Mouse (Mus musculus): Measurements from ENCODE around the gene Ctps. TPM values are rescaled to one million over a fixed set of nuclear protein-coding genes. Genes with fewer than 3 reads are reported as not detected.
A peak's percentile ranks its signal among the peaks of the same experiment; 100 is the strongest.
"Not testable (repeated sequence)": the region's sequence is repeated elsewhere in the genome, so short reads cannot be mapped to it uniquely, and the experiment has no call there.

Ctps gene
- total and polyA plus RNA-seq, 2 experiments from 2014 or later, result 52.5 to 66.3 TPM

GRCm38 (mm10) chr4:120612304-120613080 is 42.4 kb upstream of the Ctps start:
- H3K27me3 ChIP-seq (ENCODE audit: insufficient read depth, low read length), result no peaks in the 10 kb centered on the region
- TF ChIP-seq CTCF (IDR thresholded peaks at IDR 0.05), result no peak
- H3K4me3 ChIP-seq (ENCODE audit: low read depth, low read length), result no peak overlapping the region
- no peaks in the 10 kb centered on the region for H3K9me3 ChIP-seq (ENCODE audit: low read length)
- H3K9ac ChIP-seq (replicated peaks; ENCODE audit: low read length, poor library complexity, severe bottlenecking), result no peak overlapping the region
- no peaks in the 10 kb centered on the region for H3K36me3 ChIP-seq (ENCODE audit: insufficient read depth, low read length)
- no peak overlapping the region for H3K27ac ChIP-seq (ENCODE audit: low read depth, low read length)
- WGBS, result 25% methylated on average over 9 of the region's 9 CpGs
- DNase-seq (ENCODE audit: low spot score) (no peak), ATAC-seq (ENCODE audit: low FRiP score) (no peak)
- H3K4me2 ChIP-seq (ENCODE audit: low read depth, low read length, poor library complexity, severe bottlenecking), result peak overlapping the region; percentile 5; the same call in 1 of the 2 replicates
- H3K4me1 ChIP-seq (ENCODE audit: insufficient read depth, low read length), result peaks cover 7% of the 10 kb centered on the region; the same call in 1 of the 2 replicates

GRCm38 (mm10) chr4:120611005-120611404 is 40.9 kb upstream of the Ctps start:
- Histone ChIP-seq H3K36me3 (ENCODE audit: insufficient read depth, low read length) (no peaks in the 10 kb centered on the region), H3K9ac (replicated peaks; ENCODE audit: low read length, poor library complexity, severe bottlenecking) (no peak overlapping the region), H3K4me2 (ENCODE audit: low read depth, low read length, poor library complexity, severe bottlenecking) (no peak overlapping the region), H3K27me3 (ENCODE audit: insufficient read depth, low read length) (no peaks in the 10 kb centered on the region), H3K4me1 (ENCODE audit: insufficient read depth, low read length) (peaks cover 7% of the 10 kb centered on the region; the same call in 1 of the 2 replicates), H3K9me3 (ENCODE audit: low read length) (no peaks in the 10 kb centered on the region), H3K4me3 (ENCODE audit: low read depth, low read length) (no peak overlapping the region), H3K27ac (ENCODE audit: low read depth, low read length) (no peak overlapping the region)
- WGBS, result 65% methylated on average over 3 of the region's 3 CpGs
- ATAC-seq (ENCODE audit: low FRiP score) (no peak), DNase-seq (ENCODE audit: low spot score) (no peak)
- no peak for TF ChIP-seq CTCF (IDR thresholded peaks at IDR 0.05)

GRCm38 (mm10) chr4:120606941-120607340 is 36.9 kb upstream of the Ctps start:
- Histone ChIP-seq H3K4me1 (ENCODE audit: insufficient read depth, low read length) (no peaks in the 10 kb centered on the region), H3K36me3 (ENCODE audit: insufficient read depth, low read length) (no peaks in the 10 kb centered on the region), H3K9ac (replicated peaks; ENCODE audit: low read length, poor library complexity, severe bottlenecking) (no peak overlapping the region), H3K4me2 (ENCODE audit: low read depth, low read length, poor library complexity, severe bottlenecking) (no peak overlapping the region), H3K4me3 (ENCODE audit: low read depth, low read length) (no peak overlapping the region), H3K27me3 (ENCODE audit: insufficient read depth, low read length) (no peaks in the 10 kb centered on the region), H3K9me3 (ENCODE audit: low read length) (no peaks in the 10 kb centered on the region), H3K27ac (ENCODE audit: low read depth, low read length) (no peak overlapping the region)
- ATAC-seq (ENCODE audit: low FRiP score), result no peak
- no peak for DNase-seq (ENCODE audit: low spot score)
- TF ChIP-seq CTCF (IDR thresholded peaks at IDR 0.05), result no peak
- 29% methylated on average over 3 of the region's 3 CpGs for WGBS

DNA sequence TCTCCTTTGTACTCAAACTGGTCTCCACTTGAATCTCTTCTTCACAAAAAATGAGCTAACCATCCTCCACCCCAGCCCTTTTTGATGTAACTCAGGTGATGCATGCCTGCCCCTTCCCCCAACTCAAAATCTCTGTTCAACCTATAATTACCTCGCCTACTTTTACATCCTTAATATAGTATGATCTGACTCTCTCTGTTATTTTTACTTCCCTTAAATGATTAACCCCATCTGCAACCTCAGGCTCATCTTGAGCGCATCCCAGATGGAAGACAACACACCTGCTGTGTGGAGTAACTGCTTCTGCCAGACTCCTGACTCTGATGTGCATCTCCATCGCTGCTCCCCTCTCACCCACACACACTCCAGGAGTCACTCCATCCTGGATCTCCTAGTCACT is 32.6 kb upstream of the Ctps start:
- Histone ChIP-seq H3K4me1 (ENCODE audit: insufficient read depth, low read length) (no peaks in the 10 kb centered on the region), H3K36me3 (ENCODE audit: insufficient read depth, low read length) (no peaks in the 10 kb centered on the region), H3K27ac (ENCODE audit: low read depth, low read length) (no peak overlapping the region), H3K9me3 (ENCODE audit: low read length) (no peaks in the 10 kb centered on the region), H3K4me3 (ENCODE audit: low read depth, low read length) (no peak overlapping the region), H3K4me2 (ENCODE audit: low read depth, low read length, poor library complexity, severe bottlenecking) (no peak overlapping the region), H3K9ac (replicated peaks; ENCODE audit: low read length, poor library complexity, severe bottlenecking) (no peak overlapping the region), H3K27me3 (ENCODE audit: insufficient read depth, low read length) (no peaks in the 10 kb centered on the region)
- ATAC-seq (ENCODE audit: low FRiP score) (no peak), DNase-seq (ENCODE audit: low spot score) (no peak)
- WGBS, result 74% methylated on average over 3 of the region's 3 CpGs
- TF ChIP-seq CTCF (IDR thresholded peaks at IDR 0.05), result no peak

- Histone ChIP-seq H3K4me2 (ENCODE audit: low read depth, low read length, poor library complexity, severe bottlenecking) (no peak overlapping the region), H3K27me3 (ENCODE audit: insufficient read depth, low read length) (no peaks in the 10 kb centered on the region), H3K27ac (ENCODE audit: low read depth, low read length) (no peak overlapping the region), H3K4me3 (ENCODE audit: low read depth, low read length) (no peak overlapping the region), H3K4me1 (ENCODE audit: insufficient read depth, low read length) (no peaks in the 10 kb centered on the region), H3K36me3 (ENCODE audit: insufficient read depth, low read length) (no peaks in the 10 kb centered on the region), H3K9ac (replicated peaks; ENCODE audit: low read length, poor library complexity, severe bottlenecking) (no peak overlapping the region), H3K9me3 (ENCODE audit: low read length) (no peaks in the 10 kb centered on the region)
- ATAC-seq (ENCODE audit: low FRiP score) (no peak), DNase-seq (ENCODE audit: low spot score) (no peak)
- WGBS, result 56% methylated on average over 1 of the region's 1 CpGs
- TF ChIP-seq CTCF (IDR thresholded peaks at IDR 0.05), result no peak
These were observed 31.7 kb upstream of the Ctps start for GRCm38 (mm10) chr4:120601774-120602173.

DNA sequence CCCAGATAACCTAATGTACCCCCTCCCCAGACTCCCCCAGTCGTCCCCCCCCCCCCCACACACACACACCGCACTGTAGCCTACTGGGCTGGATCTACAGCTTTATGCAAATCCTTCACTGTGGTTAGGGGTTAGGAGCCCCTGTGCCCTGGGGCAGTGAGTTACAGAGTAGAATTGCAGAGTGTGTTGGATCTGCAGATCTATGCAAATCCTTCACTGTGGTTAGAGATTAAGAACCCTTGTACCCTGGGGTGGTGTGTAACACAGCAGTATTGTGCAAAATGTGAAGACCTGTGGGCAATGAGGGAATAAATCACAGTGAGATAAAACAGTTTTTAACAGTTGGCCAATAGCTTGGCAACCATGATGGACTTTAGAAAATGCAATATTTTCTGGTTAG is 28.8 kb upstream of the Ctps start:
- no peak for TF ChIP-seq CTCF (IDR thresholded peaks at IDR 0.05)
- Histone ChIP-seq H3K4me3 (ENCODE audit: low read depth, low read length) (no peak overlapping the region), H3K4me1 (ENCODE audit: insufficient read depth, low read length) (no peaks in the 10 kb centered on the region), H3K9me3 (ENCODE audit: low read length) (no peaks in the 10 kb centered on the region), H3K27ac (ENCODE audit: low read depth, low read length) (no peak overlapping the region), H3K4me2 (ENCODE audit: low read depth, low read length, poor library complexity, severe bottlenecking) (no peak overlapping the region), H3K9ac (replicated peaks; ENCODE audit: low read length, poor library complexity, severe bottlenecking) (no peak overlapping the region), H3K36me3 (ENCODE audit: insufficient read depth, low read length) (no peaks in the 10 kb centered on the region), H3K27me3 (ENCODE audit: insufficient read depth, low read length) (no peaks in the 10 kb centered on the region)
- ATAC-seq (ENCODE audit: low FRiP score) (no peak), DNase-seq (ENCODE audit: low spot score) (no peak)
- 3% methylated on average over 2 of the region's 2 CpGs for WGBS

DNA sequence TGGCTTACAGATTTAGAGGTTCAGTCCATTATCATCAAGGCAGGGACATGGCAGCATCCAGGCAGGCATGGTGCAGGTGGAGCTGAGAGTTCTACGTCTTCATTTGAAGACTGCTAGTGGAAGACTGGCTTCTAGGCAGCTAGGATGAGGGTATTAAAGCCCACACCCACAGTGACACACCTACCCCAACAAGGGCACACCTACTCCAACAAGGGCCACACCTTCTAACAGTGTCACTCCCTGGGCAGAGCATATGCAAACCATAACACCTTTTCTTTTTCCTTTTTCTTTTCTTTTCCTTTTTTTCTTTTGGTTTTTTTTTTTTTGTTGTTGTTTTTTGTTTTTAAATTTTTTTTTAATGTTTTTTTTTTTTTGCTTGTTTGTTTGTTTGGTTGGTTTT is 26.1 kb upstream of the Ctps start:
- WGBS, result 93% methylated on average over 1 of the region's 1 CpGs
- ATAC-seq (ENCODE audit: low FRiP score); H3K9me3 ChIP-seq (ENCODE audit: low read length); H3K4me1 ChIP-seq (ENCODE audit: insufficient read depth, low read length); DNase-seq (ENCODE audit: low spot score); H3K36me3 ChIP-seq (ENCODE audit: insufficient read depth, low read length); H3K4me2 ChIP-seq (ENCODE audit: low read depth, low read length, poor library complexity, severe bottlenecking); H3K27ac ChIP-seq (ENCODE audit: low read depth, low read length); H3K4me3 ChIP-seq (ENCODE audit: low read depth, low read length); H3K27me3 ChIP-seq (ENCODE audit: insufficient read depth, low read length); H3K9ac ChIP-seq (replicated peaks; ENCODE audit: low read length, poor library complexity, severe bottlenecking): not testable (repeated sequence)

Data from midbrain, postnatal 0 days (tissue).